Mouse (Mus musculus) pancreas, adult 10 weeks (tissue): ENCODE results near the gene Rps6ka4. TPM values are rescaled to one million over a fixed set of nuclear protein-coding genes. Genes with fewer than 3 reads are reported as not detected.

ENCODE experiments used
- polyA plus RNA-seq: library from polyadenylated mRNA; stranded (reverse); fragments of 350-450 nt; fragmentation: Illumina TruSeq; extraction: RNeasy Lipid Tissue Mini Kit (QIAGEN cat#74804); gene quantifications from one replicate; pipeline ENCODE4 v1.2.3, GENCODE M21; 2015; ENCODE audit warnings: low read depth, low replicate concordance; ENCODE audit not compliant: insufficient read depth

Rps6ka4 gene
- polyA plus RNA-seq = 5.0 TPM

GRCm38 (mm10) chr19:6840475-6841291 is at the start of gene Rps6ka4:
TSS of gene Rps6ka4 (minus strand) at chr19:6840636.

GRCm38 (mm10) chr19:6858031-6858430 is 17.6 kb upstream of the Rps6ka4 start, which contains the start of gene Ccdc88b:
TSS of gene Ccdc88b (minus strand) at chr19:6858211.

Other genes with a start within 250 kb of the Rps6ka4 start
- 1.2 TPM for gene Ccdc88b, start 17.6 kb upstream of the Rps6ka4 start, polyA plus RNA-seq
- 23.1 TPM for gene Trmt112, start 69.1 kb upstream of the Rps6ka4 start, polyA plus RNA-seq
- gene Prdx5, start 69.5 kb upstream of the Rps6ka4 start, polyA plus RNA-seq = 34.0 TPM
- gene Esrra, start 81.2 kb upstream of the Rps6ka4 start, polyA plus RNA-seq = 7.1 TPM
- not detected for gene Catsperz, start 84.7 kb upstream of the Rps6ka4 start, polyA plus RNA-seq
- not detected for gene Kcnk4, start 93.9 kb upstream of the Rps6ka4 start, polyA plus RNA-seq
- 7.5 TPM for gene Bad, start 101.2 kb upstream of the Rps6ka4 start, polyA plus RNA-seq
- gene Gpr137, start 101.8 kb upstream of the Rps6ka4 start, polyA plus RNA-seq = 29.3 TPM
- gene Ppp1r14b, start 134.3 kb upstream of the Rps6ka4 start, polyA plus RNA-seq = 50.5 TPM
- gene Plcb3, start 135.8 kb upstream of the Rps6ka4 start, polyA plus RNA-seq = 13.1 TPM
- 89.4 TPM for gene Fkbp2, start 139.9 kb upstream of the Rps6ka4 start, polyA plus RNA-seq
- gene Vegfb, start 147.0 kb upstream of the Rps6ka4 start, polyA plus RNA-seq = 14.7 TPM
- gene Dnajc4, start 151.9 kb upstream of the Rps6ka4 start, polyA plus RNA-seq = 15.7 TPM
- gene Nudt22, start 155.5 kb upstream of the Rps6ka4 start, polyA plus RNA-seq = 47.9 TPM
- gene Trpt1, start 155.5 kb upstream of the Rps6ka4 start, polyA plus RNA-seq = 6.4 TPM
- 2.3 TPM for gene Fermt3, start 178.8 kb upstream of the Rps6ka4 start, polyA plus RNA-seq
- gene Stip1, start 199.3 kb upstream of the Rps6ka4 start, polyA plus RNA-seq = 15.0 TPM
- 9.8 TPM for gene Macrod1, start 216.2 kb upstream of the Rps6ka4 start, polyA plus RNA-seq